Mouse (Mus musculus): ENCODE measurements around the gene Olfr1053. TPM values are rescaled to one million over a fixed set of nuclear protein-coding genes. Genes with fewer than 3 reads are reported as not detected.
"Not testable (repeated sequence)": the region's sequence is repeated elsewhere in the genome, so short reads cannot be mapped to it uniquely, and the experiment has no call there.

The Olfr1053 gene
- polyA plus RNA-seq (2015; fragmentation: Nextera tagmentation; extraction: Ambion mirVana), result not detected in 2 replicates

GRCm38 (mm10) chr2:86315184-86315583 is at the start of gene Olfr1053:
TSS of gene Olfr1053 (minus strand) at chr2:86315284.
- H3K9me3 ChIP-seq (ENCODE audit: control insufficient read depth, low read length), result no peaks in the 10 kb centered on the region
- ATAC-seq (ENCODE audit: low FRiP score, low TSS enrichment) (no peak), DNase-seq (ENCODE audit: low spot score) (no peak)
- H3K4me3 ChIP-seq (ENCODE audit: low read depth, low read length), result no peak within 1 kb of the TSS
- TF ChIP-seq EP300 (optimal IDR thresholded peaks at IDR 0.05) (no peak), CTCF (IDR thresholded peaks at IDR 0.05; ENCODE audit: low read depth) (no peak)
- no peaks in the 10 kb centered on the region for H3K36me3 ChIP-seq (ENCODE audit: control insufficient read depth, insufficient read depth, low read length)
- no peak within 1 kb of the TSS for H3K4me2 ChIP-seq (replicated peaks; ENCODE audit: low read depth)
- 59% methylated on average over 3 of the region's 3 CpGs for WGBS
- no peak within 1 kb of the TSS for H3K27ac ChIP-seq (replicated peaks)
- H3K4me1 ChIP-seq (replicated peaks; ENCODE audit: control insufficient read depth, insufficient read depth), result no peaks in the 10 kb centered on the region
- H3K27me3 ChIP-seq (ENCODE audit: control insufficient read depth, insufficient read depth, low read length), result no peaks in the 10 kb centered on the region
- no peak within 1 kb of the TSS for H3K9ac ChIP-seq (ENCODE audit: low read length)

GRCm38 (mm10) chr2:86362369-86362768 is 47.3 kb upstream of the Olfr1053 start, which contains the start of gene Olfr1056:
TSS of gene Olfr1056 (minus strand) at chr2:86362469.
- Histone ChIP-seq H3K9ac (ENCODE audit: low read length) (no peak within 1 kb of the TSS), H3K27ac (replicated peaks) (no peak within 1 kb of the TSS), H3K4me1 (replicated peaks; ENCODE audit: control insufficient read depth, insufficient read depth) (no peaks in the 10 kb centered on the region), H3K27me3 (ENCODE audit: control insufficient read depth, insufficient read depth, low read length) (no peaks in the 10 kb centered on the region), H3K36me3 (ENCODE audit: control insufficient read depth, insufficient read depth, low read length) (no peaks in the 10 kb centered on the region), H3K4me2 (replicated peaks; ENCODE audit: low read depth) (no peak within 1 kb of the TSS), H3K9me3 (ENCODE audit: control insufficient read depth, low read length) (no peaks in the 10 kb centered on the region), H3K4me3 (ENCODE audit: low read depth, low read length) (no peak within 1 kb of the TSS)
- DNase-seq (ENCODE audit: low spot score), result no peak
- ATAC-seq (ENCODE audit: low FRiP score, low TSS enrichment), result no peak
- TF ChIP-seq EP300 (optimal IDR thresholded peaks at IDR 0.05), result no peak
- no peak for TF ChIP-seq CTCF (IDR thresholded peaks at IDR 0.05; ENCODE audit: low read depth)

GRCm38 (mm10) chr2:86351751-86352150 is 36.7 kb upstream of the Olfr1053 start:
- H3K4me1 ChIP-seq (replicated peaks; ENCODE audit: control insufficient read depth, insufficient read depth); ATAC-seq (ENCODE audit: low FRiP score, low TSS enrichment); DNase-seq (ENCODE audit: low spot score); H3K4me2 ChIP-seq (replicated peaks; ENCODE audit: low read depth); H3K27me3 ChIP-seq (ENCODE audit: control insufficient read depth, insufficient read depth, low read length); H3K9ac ChIP-seq (ENCODE audit: low read length); H3K4me3 ChIP-seq (ENCODE audit: low read depth, low read length); H3K9me3 ChIP-seq (ENCODE audit: control insufficient read depth, low read length); H3K36me3 ChIP-seq (ENCODE audit: control insufficient read depth, insufficient read depth, low read length); H3K27ac ChIP-seq (replicated peaks): not testable (repeated sequence)
- 90% methylated on average over 1 of the region's 1 CpGs for WGBS

GRCm38 (mm10) chr2:86350184-86350583 is 35.1 kb upstream of the Olfr1053 start, which contains the start of gene Olfr1055:
TSS of gene Olfr1055 (minus strand) at chr2:86350284.
- 79% methylated on average over 5 of the region's 5 CpGs for WGBS
- H3K9me3 ChIP-seq (ENCODE audit: control insufficient read depth, low read length), result no peaks in the 10 kb centered on the region
- no peaks in the 10 kb centered on the region for H3K27me3 ChIP-seq (ENCODE audit: control insufficient read depth, insufficient read depth, low read length)
- no peak for ATAC-seq (ENCODE audit: low FRiP score, low TSS enrichment)
- no peak within 1 kb of the TSS for H3K4me2 ChIP-seq (replicated peaks; ENCODE audit: low read depth)
- H3K4me3 ChIP-seq (ENCODE audit: low read depth, low read length), result no peak within 1 kb of the TSS
- TF ChIP-seq CTCF (IDR thresholded peaks at IDR 0.05; ENCODE audit: low read depth) (no peak), EP300 (optimal IDR thresholded peaks at IDR 0.05) (no peak)
- no peaks in the 10 kb centered on the region for H3K4me1 ChIP-seq (replicated peaks; ENCODE audit: control insufficient read depth, insufficient read depth)
- H3K36me3 ChIP-seq (ENCODE audit: control insufficient read depth, insufficient read depth, low read length), result no peaks in the 10 kb centered on the region
- no peak within 1 kb of the TSS for H3K9ac ChIP-seq (ENCODE audit: low read length)
- H3K27ac ChIP-seq (replicated peaks), result no peak within 1 kb of the TSS
- no peak for DNase-seq (ENCODE audit: low spot score)

GRCm38 (mm10) chr2:86335333-86335732 is 20.2 kb upstream of the Olfr1053 start, which contains the start of gene Olfr1054:
TSS of gene Olfr1054 (minus strand) at chr2:86335433.
- Histone ChIP-seq H3K4me3 (ENCODE audit: low read depth, low read length) (no peak within 1 kb of the TSS), H3K4me2 (replicated peaks; ENCODE audit: low read depth) (no peak within 1 kb of the TSS), H3K9me3 (ENCODE audit: control insufficient read depth, low read length) (no peaks in the 10 kb centered on the region), H3K27me3 (ENCODE audit: control insufficient read depth, insufficient read depth, low read length) (no peaks in the 10 kb centered on the region), H3K9ac (ENCODE audit: low read length) (no peak within 1 kb of the TSS), H3K4me1 (replicated peaks; ENCODE audit: control insufficient read depth, insufficient read depth) (no peaks in the 10 kb centered on the region), H3K27ac (replicated peaks) (no peak within 1 kb of the TSS), H3K36me3 (ENCODE audit: control insufficient read depth, insufficient read depth, low read length) (no peaks in the 10 kb centered on the region)
- TF ChIP-seq CTCF (IDR thresholded peaks at IDR 0.05; ENCODE audit: low read depth), result no peak
- no peak for TF ChIP-seq EP300 (optimal IDR thresholded peaks at IDR 0.05)
- 77% methylated on average over 3 of the region's 3 CpGs for WGBS
- ATAC-seq (ENCODE audit: low FRiP score, low TSS enrichment) (no peak), DNase-seq (ENCODE audit: low spot score) (no peak)

- Histone ChIP-seq H3K36me3 (ENCODE audit: control insufficient read depth, insufficient read depth, low read length) (no peaks in the 10 kb centered on the region), H3K27ac (replicated peaks) (no peak within 1 kb of the TSS), H3K27me3 (ENCODE audit: control insufficient read depth, insufficient read depth, low read length) (no peaks in the 10 kb centered on the region), H3K4me2 (replicated peaks; ENCODE audit: low read depth) (no peak within 1 kb of the TSS), H3K9me3 (ENCODE audit: control insufficient read depth, low read length) (no peaks in the 10 kb centered on the region), H3K4me1 (replicated peaks; ENCODE audit: control insufficient read depth, insufficient read depth) (no peaks in the 10 kb centered on the region), H3K9ac (ENCODE audit: low read length) (no peak within 1 kb of the TSS), H3K4me3 (ENCODE audit: low read depth, low read length) (no peak within 1 kb of the TSS)
- DNase-seq (ENCODE audit: low spot score) (no peak), ATAC-seq (ENCODE audit: low FRiP score, low TSS enrichment) (no peak)
- TF ChIP-seq CTCF (IDR thresholded peaks at IDR 0.05; ENCODE audit: low read depth), result no peak
- TF ChIP-seq EP300 (optimal IDR thresholded peaks at IDR 0.05), result no peak
These were observed 22.9 kb downstream of the Olfr1053 start, which contains the start of gene Olfr1052 for GRCm38 (mm10) chr2:86292155-86292554. TSS of gene Olfr1052 (plus strand) at chr2:86292455.

GRCm38 (mm10) chr2:86278988-86279387 is 36.1 kb downstream of the Olfr1053 start, which contains the start of gene Olfr1051:
TSS of gene Olfr1051 (minus strand) at chr2:86279088.
- H3K27me3 ChIP-seq (ENCODE audit: control insufficient read depth, insufficient read depth, low read length); H3K4me1 ChIP-seq (replicated peaks; ENCODE audit: control insufficient read depth, insufficient read depth); ATAC-seq (ENCODE audit: low FRiP score, low TSS enrichment); H3K36me3 ChIP-seq (ENCODE audit: control insufficient read depth, insufficient read depth, low read length); H3K4me2 ChIP-seq (replicated peaks; ENCODE audit: low read depth); H3K4me3 ChIP-seq (ENCODE audit: low read depth, low read length); H3K27ac ChIP-seq (replicated peaks); DNase-seq (ENCODE audit: low spot score); H3K9me3 ChIP-seq (ENCODE audit: control insufficient read depth, low read length); H3K9ac ChIP-seq (ENCODE audit: low read length): not testable (repeated sequence)

All from stomach, postnatal 0 days (tissue).